Mouse (Mus musculus) neural tube, embryonic 10.5 days (tissue): ENCODE results near the gene Ndufs8.

Experiments
- DNase-seq: peaks from one replicate; pipeline ENCODE4 v3.0.0-alpha.2; 2017; ENCODE audit warnings: low spot score; ENCODE audit errors: extremely low spot score

The Ndufs8 gene

DNA sequence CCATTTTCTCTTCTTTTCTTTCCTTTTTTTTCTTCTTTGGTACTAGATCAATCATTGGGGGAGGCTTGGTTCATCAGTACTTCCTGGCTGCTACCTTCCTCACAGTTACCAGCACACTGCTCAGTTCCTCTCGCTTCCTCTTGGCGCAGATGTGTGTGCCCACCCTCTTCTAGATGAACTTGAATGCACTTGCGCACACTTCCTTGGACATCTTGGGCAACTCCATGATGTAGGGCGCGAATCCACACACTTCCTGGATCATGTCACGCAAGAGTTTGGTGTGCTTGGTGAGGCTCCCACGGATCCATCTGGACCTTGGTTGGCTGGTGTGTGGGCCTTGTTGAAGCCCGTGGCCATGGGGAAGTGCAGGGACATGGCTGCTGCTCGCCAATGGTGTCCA is 19.1 kb upstream of the Ndufs8 start:
- DNase-seq = no peak

DNA sequence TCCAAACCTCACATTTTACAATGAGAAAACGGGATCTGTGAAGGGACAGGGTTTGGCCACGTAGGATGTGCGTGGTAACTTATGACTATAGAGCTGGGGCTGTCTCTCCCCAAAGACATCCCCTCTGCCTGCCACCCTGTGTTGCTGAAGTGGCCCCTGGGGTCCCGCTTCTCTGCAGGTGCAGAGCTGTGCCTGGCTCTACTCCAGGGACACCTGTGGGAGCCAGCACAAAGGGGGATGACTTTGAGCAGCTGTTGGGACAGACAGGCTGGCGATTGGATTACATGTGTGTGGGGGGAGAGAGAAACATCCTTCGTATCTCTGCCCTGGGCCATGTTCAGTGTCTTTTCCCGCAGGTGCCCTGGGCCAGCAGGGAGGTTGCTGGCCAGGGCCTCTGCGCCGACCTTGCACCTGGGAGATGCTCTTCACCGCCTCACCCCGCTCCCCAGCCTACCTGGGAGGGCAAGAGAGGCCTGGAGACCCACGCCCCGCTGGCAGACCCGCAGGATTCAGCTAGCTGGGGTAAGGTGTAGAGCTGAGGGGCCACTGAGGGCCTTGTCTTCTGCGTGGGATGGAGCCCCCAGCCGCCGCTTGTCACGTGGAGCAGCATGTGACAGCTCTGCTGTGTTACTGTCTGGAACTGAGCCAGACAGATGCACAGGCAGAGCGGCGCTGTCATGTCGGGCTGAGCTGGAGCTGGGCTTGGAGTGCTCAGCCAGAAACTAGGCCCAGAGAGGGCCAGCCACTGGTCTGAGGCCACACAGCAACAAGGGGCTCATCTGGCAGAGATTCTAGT is 17.9 kb upstream of the Ndufs8 start:
- DNase-seq = no peak

DNA sequence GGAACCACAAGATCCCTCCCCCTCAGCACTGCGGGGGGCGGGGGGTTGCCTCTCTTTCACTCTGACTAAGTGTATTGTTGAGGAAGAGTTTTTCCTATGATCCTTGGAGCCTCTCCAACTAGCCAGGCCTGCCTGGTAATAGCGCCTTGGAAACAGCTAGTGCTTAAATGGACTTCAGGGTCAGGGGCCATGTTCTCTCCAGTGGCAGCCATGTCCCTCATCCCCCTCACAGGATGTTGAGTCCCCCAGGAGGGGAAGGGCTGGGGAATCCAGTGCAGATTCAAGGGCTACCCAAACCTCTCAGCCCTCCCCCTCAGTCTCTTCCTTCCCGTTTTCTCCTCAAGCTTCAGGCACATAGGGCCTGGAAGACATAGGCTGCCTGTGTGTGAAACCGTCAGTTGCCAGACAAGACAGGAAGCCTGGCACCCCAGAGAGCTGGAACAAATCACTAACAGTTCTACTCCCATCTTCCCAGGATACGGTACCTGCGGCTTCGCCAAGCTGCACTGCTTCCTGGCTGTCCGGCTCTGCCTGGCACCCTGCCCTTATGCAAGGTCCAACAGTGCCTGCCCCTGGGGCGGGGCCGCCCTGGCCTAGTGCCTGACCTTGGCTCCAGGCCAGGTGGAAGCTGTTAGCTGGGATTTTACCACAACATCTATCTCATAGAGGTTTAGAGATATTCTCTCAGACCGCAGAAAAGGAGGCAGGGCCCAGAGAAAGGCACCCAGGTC is 16.8 kb upstream of the Ndufs8 start, which contains the start of gene Aldh3b1:
Aldh3b1 (minus strand) TSS at position 598 of the 731 bp plus-strand sequence.
- no peak for DNase-seq

DNA sequence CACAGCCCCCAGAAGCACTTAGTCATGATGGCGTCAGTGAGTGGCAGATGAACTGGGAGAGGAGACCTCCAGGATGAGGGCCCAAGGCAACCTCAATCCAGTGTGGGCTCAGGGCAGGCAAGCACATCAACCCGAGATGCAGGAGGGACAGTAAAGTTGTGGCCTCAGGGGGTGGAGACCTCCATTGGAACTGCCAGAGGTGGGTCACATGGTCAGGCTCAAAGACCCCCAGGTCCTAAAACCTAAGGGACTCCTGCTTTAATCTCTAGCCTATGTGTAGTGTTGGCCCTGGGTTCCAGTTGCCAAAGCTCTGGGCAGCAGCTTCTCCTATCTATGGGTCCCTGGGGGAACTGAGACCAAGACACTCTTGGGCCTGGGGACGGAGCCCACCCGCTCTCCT is 16.2 kb upstream of the Ndufs8 start:
- no peak for DNase-seq

DNA sequence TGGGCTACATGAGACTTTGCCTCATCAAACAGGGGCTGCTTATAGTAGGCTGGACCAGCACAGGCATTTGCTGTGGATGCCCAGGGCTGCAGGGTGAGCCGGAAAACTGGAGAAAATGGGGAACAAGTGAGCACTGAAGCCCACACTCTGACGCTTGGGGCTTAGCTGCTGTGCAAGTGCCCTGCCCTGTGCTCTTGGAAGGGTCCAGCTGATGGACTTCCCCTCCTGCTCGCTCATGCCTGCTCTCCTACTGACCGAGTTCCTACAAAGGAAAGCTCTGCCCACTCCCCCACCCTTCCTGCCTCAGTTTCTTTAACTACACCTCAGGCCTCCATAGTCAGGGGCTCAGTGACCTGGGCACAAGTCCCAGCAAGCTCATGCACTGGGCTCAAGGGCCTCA is 15.4 kb upstream of the Ndufs8 start:
- DNase-seq = no peak

DNA sequence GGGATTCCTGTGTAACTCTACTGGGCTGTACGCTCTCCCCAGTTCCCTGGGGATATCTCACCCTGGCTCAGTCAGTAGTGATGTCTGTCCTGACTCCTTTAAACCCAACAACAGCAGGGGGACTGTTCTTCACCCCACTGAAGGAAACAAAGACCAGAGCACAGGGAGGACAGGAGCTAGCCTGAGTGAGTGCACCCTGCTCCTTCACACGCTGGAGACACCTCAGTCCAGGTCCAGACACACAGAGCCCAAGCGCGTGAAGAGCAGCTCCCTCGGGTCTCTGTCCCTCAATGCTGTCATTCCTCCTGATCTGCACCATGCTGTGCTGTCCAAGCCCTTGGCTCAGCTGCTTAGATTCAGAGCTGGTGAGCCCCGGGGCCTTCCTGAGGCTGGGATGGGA is 14.1 kb upstream of the Ndufs8 start:
- no peak for DNase-seq

GRCm38 (mm10) chr19:3926279-3926678 is 13.7 kb upstream of the Ndufs8 start:
- no peak for DNase-seq

- no peak for DNase-seq
These were observed 13.3 kb upstream of the Ndufs8 start for GRCm38 (mm10) chr19:3925859-3926258.

DNA sequence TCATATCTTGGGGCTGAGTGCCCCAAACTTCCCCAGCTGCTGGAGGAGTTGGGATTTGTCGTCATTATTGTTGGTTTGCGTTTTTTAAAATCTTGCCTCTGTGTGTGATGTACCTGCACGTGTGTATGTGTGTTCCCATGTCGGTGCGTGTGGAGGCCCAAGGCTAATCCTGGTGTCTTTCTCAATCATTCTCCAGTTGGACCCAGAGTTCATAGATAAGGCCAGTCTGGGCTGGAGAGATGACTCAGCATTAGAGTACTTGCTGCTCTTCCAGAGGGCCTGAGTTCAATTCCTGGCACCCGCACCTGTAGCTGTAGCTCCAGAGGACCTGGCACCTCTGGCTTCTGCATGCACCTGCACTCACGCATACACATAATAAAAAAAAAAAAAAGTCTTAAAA is 12.3 kb upstream of the Ndufs8 start:
- no peak for DNase-seq

- DNase-seq = no peak
These were observed 11.6 kb upstream of the Ndufs8 start for GRCm38 (mm10) chr19:3924190-3924589.

DNA sequence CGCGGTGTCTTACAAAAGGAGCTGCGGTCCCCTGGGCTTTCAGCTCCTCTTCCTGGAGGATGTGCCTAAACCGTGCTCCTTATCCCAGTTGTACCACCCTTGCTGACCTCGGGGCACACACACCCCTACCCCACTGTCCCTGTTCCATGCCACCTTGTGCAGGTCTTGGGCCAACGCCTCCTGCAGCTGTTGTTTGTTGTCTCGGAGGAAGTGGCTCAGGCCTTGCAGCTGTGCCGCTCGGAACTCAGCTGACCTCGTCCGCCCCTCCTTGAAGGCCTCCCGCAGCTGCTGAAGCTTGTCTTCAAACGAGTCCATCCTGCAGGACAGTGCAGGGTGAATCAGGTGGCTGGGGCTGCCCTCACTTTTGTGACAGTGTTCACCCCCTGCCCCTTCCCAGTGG is 11.0 kb upstream of the Ndufs8 start:
- DNase-seq = no peak

DNA sequence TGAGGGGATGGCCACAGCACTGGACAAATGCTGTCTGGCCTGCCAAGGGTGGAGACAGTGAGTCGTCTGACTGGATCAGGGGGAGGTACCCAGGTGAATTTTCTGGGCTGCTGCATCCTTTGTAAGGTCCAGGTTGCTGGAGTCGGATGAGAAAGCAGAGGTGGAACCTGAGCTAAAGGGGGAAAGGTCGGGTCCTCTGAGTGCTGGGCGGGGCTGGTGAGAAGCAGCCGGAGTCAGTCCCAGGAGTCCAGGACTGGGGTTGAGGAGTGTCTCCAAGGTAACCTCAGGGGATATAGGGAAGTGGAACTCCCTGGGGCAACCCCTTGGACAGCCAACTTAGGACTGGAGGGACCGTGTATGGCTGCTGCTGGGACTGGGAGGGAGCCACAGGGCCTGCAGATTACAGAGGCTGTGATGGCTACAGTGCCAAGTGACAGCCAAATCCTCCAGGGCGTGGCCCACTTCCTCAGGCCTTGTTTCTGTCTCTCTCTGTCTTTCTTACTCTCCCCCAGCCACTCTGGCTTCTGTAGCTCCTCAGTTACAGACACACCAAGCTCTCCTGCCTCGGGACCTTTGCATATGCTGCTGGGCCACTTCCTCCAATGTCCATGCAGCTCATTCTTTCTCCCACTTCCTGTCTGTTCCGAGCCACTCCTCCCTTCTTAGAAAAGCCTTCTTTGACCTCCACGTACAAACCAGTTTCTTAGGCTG is 10.2 kb upstream of the Ndufs8 start:
- no peak for DNase-seq

GRCm38 (mm10) chr19:3919928-3920327 is 7.4 kb upstream of the Ndufs8 start:
- no peak for DNase-seq

DNA sequence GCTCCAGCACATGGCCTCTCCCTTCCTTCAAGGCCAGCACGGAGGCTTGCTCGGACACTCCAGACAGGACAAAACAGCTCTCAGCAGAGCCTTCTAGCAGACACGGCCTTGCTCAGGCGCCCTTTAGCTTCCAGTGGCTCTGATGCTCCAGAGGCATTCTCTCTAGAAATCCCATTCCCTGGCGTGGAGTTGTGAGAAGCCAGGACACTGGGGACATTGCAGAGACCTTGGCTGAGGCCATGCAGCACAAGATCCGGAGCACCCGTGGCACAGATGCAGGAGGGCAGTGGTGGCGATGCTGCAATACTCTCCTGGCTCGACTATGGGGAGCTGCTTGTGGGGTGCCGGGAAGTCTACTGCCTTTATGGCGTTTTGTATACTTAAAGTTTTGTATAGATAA is 4.2 kb upstream of the Ndufs8 start:
- no peak for DNase-seq

GRCm38 (mm10) chr19:3914535-3914934 is 2.0 kb upstream of the Ndufs8 start:
- DNase-seq = no peak

DNA sequence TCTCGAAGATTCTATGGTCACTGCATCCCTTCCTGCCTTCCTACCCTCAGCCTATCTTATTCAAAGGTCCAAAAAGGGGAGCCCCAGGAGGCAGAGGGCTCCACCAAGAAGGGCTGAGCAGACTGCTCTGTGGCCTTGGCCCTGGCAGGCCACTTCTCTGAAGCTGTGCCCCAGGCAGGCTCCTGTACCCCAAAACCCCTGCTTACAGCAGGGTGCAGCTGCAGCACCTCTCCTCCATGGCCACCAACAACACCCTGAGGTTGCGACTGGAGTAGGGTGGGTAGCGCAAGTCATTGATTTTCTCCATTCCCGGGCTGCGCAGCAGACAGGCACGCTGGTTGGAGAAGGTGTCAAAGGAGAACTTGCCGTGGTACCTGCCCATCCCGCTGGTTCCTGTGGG is 1.1 kb upstream of the Ndufs8 start:
- no peak for DNase-seq

GRCm38 (mm10) chr19:3910206-3910605 is 2.4 kb downstream of the Ndufs8 start:
- DNase-seq = no peak

GRCm38 (mm10) chr19:3907876-3908660 is 4.5 kb downstream of the Ndufs8 start:
- DNase-seq = no peak

GRCm38 (mm10) chr19:3906795-3907786 is 5.5 kb downstream of the Ndufs8 start, which contains the start of gene Tcirg1:
Gene Tcirg1 (minus strand): TSS chr19:3907133.
- peak; percentile 70 for DNase-seq

GRCm38 (mm10) chr19:3906326-3906725 is 6.2 kb downstream of the Ndufs8 start:
- DNase-seq = no peak
